ENCODE assay signal across 22 mouse cellular contexts in genomic region chr14:62479395-62479794, GRCm38 (mm10). TPM values are rescaled to one million over a fixed set of nuclear protein-coding genes. Genes with fewer than 3 reads are reported as not detected.
DNase-seq lines count a peak whose midpoint lies in the region; ATAC-seq lines count a peak whose summit lies in the region.
"Had no signal": no experiment of that assay in that cellular context is flagged by ENCODE, and none has a peak within 500 bp of the region (broad histone marks: within the 10 kb centered on the region; RNA-seq: fewer than 3 reads in every experiment).

No protein-coding gene starts in this region.

- H3K27me3 ChIP-seq in hindbrain, embryonic 15.5 days, result no peaks in the 10 kb centered on the region
- H3K27me3 ChIP-seq in hindbrain, embryonic 12.5 days, result no peaks in the 10 kb centered on the region
- H3K27me3 ChIP-seq: liver, embryonic 12.5 days had no signal

- no peaks in the 10 kb centered on the region for H3K36me3 ChIP-seq in hindbrain, embryonic 15.5 days
- no peaks in the 10 kb centered on the region for H3K36me3 ChIP-seq in hindbrain, embryonic 12.5 days
- H3K36me3 ChIP-seq: embryonic facial prominence, embryonic 13.5 days; liver, embryonic 12.5 days had no signal

- no peaks in the 10 kb centered on the region for H3K9me3 ChIP-seq in hindbrain, embryonic 15.5 days
- no peaks in the 10 kb centered on the region for H3K9me3 ChIP-seq in hindbrain, embryonic 12.5 days (replicated peaks)
- H3K9me3 ChIP-seq: embryonic facial prominence, embryonic 13.5 days; liver, embryonic 12.5 days had no signal

- H3K4me3 ChIP-seq in hindbrain, embryonic 15.5 days, result no peak overlapping the region
- no peak overlapping the region for H3K4me3 ChIP-seq in hindbrain, embryonic 12.5 days
- H3K4me3 ChIP-seq: embryonic facial prominence, embryonic 13.5 days; liver, embryonic 12.5 days had no signal

- H3K4me2 ChIP-seq in hindbrain, embryonic 15.5 days, result no peak overlapping the region
- no peak overlapping the region for H3K4me2 ChIP-seq in hindbrain, embryonic 12.5 days (replicated peaks)
- H3K4me2 ChIP-seq: embryonic facial prominence, embryonic 13.5 days; heart, embryonic 11.5 days; liver, embryonic 12.5 days; lung, embryonic 14.5 days had no signal

- ATAC-seq in cerebellum, adult (ENCODE audit: insufficient number of reproducible peaks, low FRiP score, low TSS enrichment), result no peak
- ATAC-seq in hindbrain, embryonic 15.5 days (ENCODE audit: low FRiP score, low read depth), result 0 out of 2 replicates have a peak, but pooled peaks have one; percentile 38
- no peak for ATAC-seq in hindbrain, embryonic 12.5 days (ENCODE audit: low FRiP score)
- ATAC-seq: liver, embryonic 12.5 days had no signal

- DNase-seq in cerebellum, postnatal 10 days, result peak; percentile 60 to 76
- DNase-seq in right cerebral cortex, postnatal 4 days, result peak; percentile 15
- no peak for DNase-seq in right cerebral cortex, postnatal 36 days (ENCODE audit: low spot score in 2 of 2)
- DNase-seq in layer of hippocampus, adult 9-10 months (ENCODE audit: low spot score), result no peak
- DNase-seq in frontal cortex, postnatal 10 days (ENCODE audit: low spot score in 2 of 2), result no peak
- DNase-seq: adrenal gland, adult 2 months; cerebellum, adult 9-11 months; heart, postnatal 10 days; kidney, adult 2 months; kidney, postnatal 10 days; layer of hippocampus, postnatal 36 days; lung, embryonic 14.5 days; lung, postnatal 4 days; thymus, postnatal 25 days had no signal

- peaks cover 9% of the 10 kb centered on the region for H3K4me1 ChIP-seq in hindbrain, embryonic 15.5 days (replicated peaks)
- no peaks in the 10 kb centered on the region for H3K4me1 ChIP-seq in hindbrain, embryonic 12.5 days
- H3K4me1 ChIP-seq: embryonic facial prominence, embryonic 13.5 days; liver, embryonic 12.5 days had no signal

- WGBS in hindbrain, embryonic 15.5 days, result 35% methylated on average over 6 of the region's 6 CpGs
- WGBS in hindbrain, embryonic 12.5 days, result 56% methylated on average over 6 of the region's 6 CpGs

- no peak overlapping the region for H3K9ac ChIP-seq in hindbrain, embryonic 15.5 days
- H3K9ac ChIP-seq in hindbrain, embryonic 12.5 days, result no peak overlapping the region
- H3K9ac ChIP-seq: embryonic facial prominence, embryonic 13.5 days; liver, embryonic 12.5 days; lung, embryonic 14.5 days had no signal

- no peak overlapping the region for H3K27ac ChIP-seq in hindbrain, embryonic 15.5 days (replicated peaks)
- no peak overlapping the region for H3K27ac ChIP-seq in hindbrain, embryonic 12.5 days
- H3K27ac ChIP-seq: embryonic facial prominence, embryonic 13.5 days; liver, embryonic 12.5 days had no signal

RNA-seq across cellular contexts. Expression of gene Gucy1b2, which starts 23.3 kb away (rescaled TPM):
- 0.67 and 1.3 TPM in 2 replicates for polyA plus RNA-seq in hindbrain, embryonic 15.5 days (2015; fragmentation: Nextera tagmentation; extraction: Ambion mirVana)
- 0.18 and 0.38 TPM in 2 replicates for polyA plus RNA-seq in hindbrain, embryonic 12.5 days (2016; fragmentation: Nextera tagmentation; extraction: Ambion mirVana)
- polyA plus RNA-seq: gonadal fat pad, adult 2 months; heart, embryonic 11.5 days; liver, embryonic 12.5 days; small intestine, adult 2 months had no signal

Comparison
In these comparisons a context has a peak if more than half of its experiments do, and no peak if none do; other contexts are left out.
1. DNase-seq: peak in cerebellum, postnatal 10 days (2 of 2) and right cerebral cortex, postnatal 4 days (single experiment); none in right cerebral cortex, postnatal 36 days (0 of 2), layer of hippocampus, adult 9-10 months (single experiment) and frontal cortex, postnatal 10 days (0 of 2).